Mouse (Mus musculus) left cerebral cortex, postnatal 14 days (tissue): ENCODE data around the gene Isca2. TPM values are rescaled to one million over a fixed set of nuclear protein-coding genes. Genes with fewer than 3 reads are reported as not detected.

ENCODE experiments used
- DNase-seq, 2 experiments: peaks; one replicate each; pipeline ENCODE4 v3.0.0; 2021 to 2022; ENCODE audit warnings: low spot score in 2 of 2, mixed read lengths in 1 of 2
- intact Hi-C: fragments of 180-260 bp; cut with DNase I; formaldehyde crosslinking; loops from one replicate; pipeline ENCODE4 v1.15.1; 2025
- total RNA-seq, 2 experiments: library from RNA; stranded (reverse); gene quantifications; 2 replicates each; pipeline ENCODE4 v1.2.3; 2021

The Isca2 gene
- total RNA-seq, 2 experiments from 2014 or later = 55.3 to 61.8 TPM

- no peak for DNase-seq
- intact Hi-C loops = no loop called here
These were observed 36.0 kb downstream of the Isca2 start for GRCm38 (mm10) chr12:84809033-84809432.

- no peak for DNase-seq
- intact Hi-C loops = no loop called here
These were observed 37.8 kb downstream of the Isca2 start for GRCm38 (mm10) chr12:84810810-84811209.

- DNase-seq = no peak
- intact Hi-C loops = no loop called here
These were observed 38.5 kb downstream of the Isca2 start for GRCm38 (mm10) chr12:84811510-84811909.

GRCm38 (mm10) chr12:84812004-84812403 is 39.0 kb downstream of the Isca2 start:
- intact Hi-C loops = no loop called here
- DNase-seq = no peak

GRCm38 (mm10) chr12:84813773-84814172 is 40.7 kb downstream of the Isca2 start:
- intact Hi-C loops = no loop called here
- no peak for DNase-seq

- intact Hi-C loops = no loop called here
- DNase-seq = no peak
These were observed 41.7 kb downstream of the Isca2 start for GRCm38 (mm10) chr12:84814663-84815325.

- DNase-seq = no peak
- intact Hi-C loops = no loop called here
These were observed 45.4 kb downstream of the Isca2 start for GRCm38 (mm10) chr12:84818496-84818895.

GRCm38 (mm10) chr12:84819236-84820168 is 46.5 kb downstream of the Isca2 start:
- intact Hi-C loops = no loop called here
- DNase-seq = peak; percentile 57 to 83

- intact Hi-C loops = no loop called here
- DNase-seq = no peak
These were observed 50.5 kb downstream of the Isca2 start for GRCm38 (mm10) chr12:84823601-84824000.

GRCm38 (mm10) chr12:84824203-84824602 is 51.2 kb downstream of the Isca2 start:
- intact Hi-C loops = no loop called here
- no peak for DNase-seq

Other genes with a start within 250 kb of the Isca2 start
- under 1 TPM; 0.17 to 0.24 TPM for gene Vsx2, start 203.5 kb upstream of the Isca2 start, total RNA-seq
- gene Abcd4, start 155.8 kb upstream of the Isca2 start, total RNA-seq = 10 to 100 TPM; 10.4 to 11.9 TPM
- not detected for gene Vrtn, start 132.2 kb upstream of the Isca2 start, total RNA-seq
- gene Syndig1l, start 74.4 kb upstream of the Isca2 start, total RNA-seq = 10 to 100 TPM; 12.4 to 17.5 TPM
- gene Npc2, start 99 bp upstream of the Isca2 start, total RNA-seq = 10 to 100 TPM; 28.7 to 30.5 TPM
- gene Ltbp2, start 103.3 kb downstream of the Isca2 start, total RNA-seq = 1 to 10 TPM; 1.1 to 1.2 TPM
- gene Fcf1, start 197.6 kb downstream of the Isca2 start, total RNA-seq = 10 to 100 TPM; 24.0 to 25.1 TPM
- gene Arel1, start 197.6 kb downstream of the Isca2 start, total RNA-seq = 100 to 1,000 TPM; 103 to 106 TPM
- 100 to 1,000 TPM; 116 to 118 TPM for gene Ylpm1, start 223.1 kb downstream of the Isca2 start, total RNA-seq